Mouse (Mus musculus) telencephalon, adult 2 months (tissue): Measurements from ENCODE around the gene Cd4.

ENCODE experiments used
- DNase-seq: peaks from one replicate; pipeline ENCODE4 v3.0.0-alpha.2; 2011; ENCODE audit warnings: low read depth, low spot score

The Cd4 gene

DNA sequence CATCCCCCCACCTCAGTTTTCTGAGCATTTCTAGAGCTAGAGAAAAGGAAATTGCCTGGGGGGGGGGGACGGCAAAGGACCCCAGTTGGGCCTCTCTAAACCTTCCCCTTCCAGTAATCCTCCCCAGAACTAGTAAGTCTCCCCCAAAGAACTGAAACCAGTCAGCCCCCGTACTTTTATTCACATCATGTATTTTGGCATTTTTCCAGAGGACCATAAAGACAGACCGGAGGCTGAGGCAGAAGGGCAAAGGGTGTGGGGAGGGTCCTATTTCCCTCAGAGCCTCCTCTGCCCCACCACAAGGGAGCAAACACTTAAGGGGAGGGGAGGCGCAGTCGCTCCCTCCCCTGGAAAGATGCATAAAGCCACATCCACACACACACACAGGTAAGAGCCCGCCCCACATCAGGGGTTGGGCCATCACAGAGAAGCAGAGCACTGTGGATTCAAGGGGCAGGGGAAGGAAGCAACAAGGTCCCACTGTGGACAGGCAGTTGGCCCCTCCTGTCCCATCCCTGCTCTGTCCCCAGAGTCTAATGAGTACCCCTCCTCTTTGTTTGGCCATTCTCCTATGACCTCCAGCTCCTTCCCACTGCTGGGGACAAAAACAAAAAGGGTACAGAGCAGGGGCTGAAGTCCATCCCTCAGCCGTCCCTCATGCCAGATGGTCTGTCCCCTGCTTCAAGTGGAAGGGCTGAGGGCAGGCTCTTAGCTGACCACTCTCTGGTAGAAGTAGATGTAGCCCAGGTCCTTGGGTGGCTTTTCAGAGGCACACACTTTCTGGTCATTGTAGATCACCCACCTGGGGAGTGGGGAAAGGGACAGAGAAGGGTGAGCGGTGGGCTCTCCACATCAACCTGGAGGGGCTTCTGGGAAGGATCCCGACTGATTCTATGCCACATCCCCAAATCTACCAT, 72.9 kb downstream of the Cd4 start:
- no peak for DNase-seq
